Comparison of ENCODE assay signal across 13 mouse cellular contexts in genomic region chr2:106696372-106696771, GRCm38 (mm10). TPM values are rescaled to one million over a fixed set of nuclear protein-coding genes. Genes with fewer than 3 reads are reported as not detected.
DNase-seq lines count a peak whose midpoint lies in the region; ATAC-seq and TF ChIP-seq lines count a peak whose summit lies in the region.
"Had no signal": no experiment of that assay in that cellular context is flagged by ENCODE, and none has a peak within 500 bp of the region (broad histone marks: within the 10 kb centered on the region; RNA-seq: fewer than 3 reads in every experiment).

No protein-coding gene starts in this region.

- H3K36me3 ChIP-seq in heart, embryonic 14.5 days (ENCODE audit: control insufficient read depth, insufficient read depth, low read length): peaks cover 21% of the 10 kb centered on the region
- H3K36me3 ChIP-seq in heart, adult 2 months (ENCODE audit: control insufficient read depth, insufficient read depth, low read length): no peaks in the 10 kb centered on the region
- no peaks in the 10 kb centered on the region for H3K36me3 ChIP-seq in stomach, embryonic 14.5 days (ENCODE audit: control insufficient read depth, insufficient read depth, low read length)
- no peaks in the 10 kb centered on the region for H3K36me3 ChIP-seq in stomach, postnatal 0 days (ENCODE audit: control insufficient read depth, insufficient read depth, low read length)
- H3K36me3 ChIP-seq in limb, embryonic 13.5 days: peaks cover 22% of the 10 kb centered on the region

- peak overlapping the region; percentile 93 for H3K4me2 ChIP-seq in heart, embryonic 14.5 days (ENCODE audit: low read length)
- H3K4me2 ChIP-seq in stomach, embryonic 14.5 days (replicated peaks; ENCODE audit: low read depth, low read length): no peak overlapping the region
- H3K4me2 ChIP-seq in stomach, postnatal 0 days (replicated peaks; ENCODE audit: low read depth): no peak overlapping the region
- H3K4me2 ChIP-seq in limb, embryonic 13.5 days (replicated peaks): peak overlapping the region; percentile 96

- DNase-seq in heart, adult 2 months: no peak
- no peak for DNase-seq in stomach, postnatal 0 days (ENCODE audit: low spot score)
- no peak for DNase-seq in embryo, embryonic 10.5 days (ENCODE audit: low spot score)
- no peak for DNase-seq in left cerebral cortex, postnatal 14 days (ENCODE audit: low spot score in 2 of 2)
- DNase-seq in thymus, postnatal 25 days: no peak
- DNase-seq: adrenal gland, postnatal 14 days; cerebellum, adult 11-12 months; gastrocnemius, postnatal 10 days; layer of hippocampus, postnatal 36 days had no signal

- no peaks in the 10 kb centered on the region for H3K27me3 ChIP-seq in heart, embryonic 14.5 days (ENCODE audit: control insufficient read depth, insufficient read depth, low read length)
- no peaks in the 10 kb centered on the region for H3K27me3 ChIP-seq in heart, adult 2 months (ENCODE audit: control insufficient read depth, insufficient read depth, low read length)
- no peaks in the 10 kb centered on the region for H3K27me3 ChIP-seq in stomach, embryonic 14.5 days (ENCODE audit: control insufficient read depth, insufficient read depth, low read length)
- H3K27me3 ChIP-seq in stomach, postnatal 0 days (ENCODE audit: control insufficient read depth, insufficient read depth, low read length): no peaks in the 10 kb centered on the region; the same call in 1 of the 2 replicates
- no peaks in the 10 kb centered on the region for H3K27me3 ChIP-seq in limb, embryonic 13.5 days

- TF ChIP-seq EP300 in heart, adult 2 months (IDR thresholded peaks at IDR 0.05; ENCODE audit: insufficient read depth, low read depth, low read length): no peak
- TF ChIP-seq EP300 in stomach, postnatal 0 days (optimal IDR thresholded peaks at IDR 0.05): no peak

- H3K9me3 ChIP-seq in heart, embryonic 14.5 days (ENCODE audit: control insufficient read depth, low read length): no peaks in the 10 kb centered on the region
- no peaks in the 10 kb centered on the region for H3K9me3 ChIP-seq in stomach, embryonic 14.5 days (ENCODE audit: control insufficient read depth, low read depth, low read length)
- H3K9me3 ChIP-seq in stomach, postnatal 0 days (ENCODE audit: control insufficient read depth, low read length): no peaks in the 10 kb centered on the region
- no peaks in the 10 kb centered on the region for H3K9me3 ChIP-seq in limb, embryonic 13.5 days

- no peaks in the 10 kb centered on the region for H3K79me2 ChIP-seq in heart, adult 2 months (replicated peaks; ENCODE audit: control insufficient read depth, insufficient read depth, low read length)

- no peak for ATAC-seq in heart, embryonic 14.5 days (ENCODE audit: insufficient number of reproducible peaks, insufficient read depth, low FRiP score, low read depth)
- ATAC-seq in stomach, embryonic 14.5 days (ENCODE audit: insufficient number of reproducible peaks, insufficient read depth, low FRiP score, low read depth): no peak
- no peak for ATAC-seq in stomach, postnatal 0 days (ENCODE audit: low FRiP score, low TSS enrichment)
- no peak for ATAC-seq in limb, embryonic 13.5 days (ENCODE audit: low FRiP score, low read depth)

- H3K27ac ChIP-seq in heart, embryonic 14.5 days (replicated peaks in 1 of 2; ENCODE audit: control insufficient read depth in 1 of 2, insufficient read depth in 1 of 2, low read depth in 2 of 2, low read length in 2 of 2): no peak overlapping the region; a peak in 1 of 4 replicates
- H3K27ac ChIP-seq in heart, adult 2 months: no peak overlapping the region
- H3K27ac ChIP-seq in stomach, embryonic 14.5 days (ENCODE audit: low read length): no peak overlapping the region
- H3K27ac ChIP-seq in stomach, postnatal 0 days (replicated peaks): no peak overlapping the region
- no peak overlapping the region for H3K27ac ChIP-seq in limb, embryonic 13.5 days

- WGBS in heart, embryonic 14.5 days: 62% methylated on average over 8 of the region's 8 CpGs
- WGBS in heart, adult 2 months: 89% methylated on average over 8 of the region's 8 CpGs
- WGBS in stomach, embryonic 14.5 days: 86% methylated on average over 8 of the region's 8 CpGs
- 86% methylated on average over 8 of the region's 8 CpGs for WGBS in stomach, postnatal 0 days
- 83% methylated on average over 8 of the region's 8 CpGs for WGBS in limb, embryonic 13.5 days

- TF ChIP-seq POLR2A in heart, adult 2 months (IDR thresholded peaks at IDR 0.05; ENCODE audit: insufficient read depth, low read depth, low read length): no peak

- intact Hi-C loops in heart, adult 2 months (cut with DNase I): loop anchor here (5.0 to 10.0 kb wide), 2 partner anchors 36 to 148 kb away; no protein-coding TSS in a partner anchor
- intact Hi-C loops in left cerebral cortex, postnatal 14 days (cut with DNase I): loop anchor here (5.0 to 10.0 kb wide), 3 partner anchors 181 to 342 kb away; no protein-coding TSS in a partner anchor

- peak overlapping the region; percentile 95 for H3K9ac ChIP-seq in heart, embryonic 14.5 days (ENCODE audit: low read length)
- no peak overlapping the region for H3K9ac ChIP-seq in heart, adult 2 months (ENCODE audit: low read depth, low read length)
- H3K9ac ChIP-seq in stomach, embryonic 14.5 days (replicated peaks; ENCODE audit: low read depth, low read length): no peak overlapping the region
- no peak overlapping the region for H3K9ac ChIP-seq in stomach, postnatal 0 days (ENCODE audit: low read length)
- peak overlapping the region; percentile 97 for H3K9ac ChIP-seq in limb, embryonic 13.5 days

- peaks cover 0 to 6% of the 10 kb centered on the region in 2 experiments; a peak in 1 of 4 replicates for H3K4me1 ChIP-seq in heart, embryonic 14.5 days (ENCODE audit: control insufficient read depth in 2 of 2, insufficient read depth in 2 of 2, low read length in 2 of 2)
- H3K4me1 ChIP-seq in heart, adult 2 months (ENCODE audit: control insufficient read depth, insufficient read depth, low read length): no peaks in the 10 kb centered on the region
- peaks cover 15% of the 10 kb centered on the region; the same call in 1 of the 2 replicates for H3K4me1 ChIP-seq in stomach, embryonic 14.5 days (ENCODE audit: control insufficient read depth, insufficient read depth, low read length)
- no peaks in the 10 kb centered on the region; the same call in 1 of the 2 replicates for H3K4me1 ChIP-seq in stomach, postnatal 0 days (replicated peaks; ENCODE audit: control insufficient read depth, insufficient read depth)
- peaks cover 39% of the 10 kb centered on the region for H3K4me1 ChIP-seq in limb, embryonic 13.5 days

- no peak for TF ChIP-seq CTCF in heart, adult 2 months (IDR thresholded peaks at IDR 0.05)
- no peak for TF ChIP-seq CTCF in stomach, postnatal 0 days (IDR thresholded peaks at IDR 0.05; ENCODE audit: low read depth)

- H3K4me3 ChIP-seq in heart, embryonic 14.5 days (ENCODE audit: control insufficient read depth in 1 of 2, insufficient read depth in 1 of 2, low read depth in 1 of 2, low read length in 2 of 2): peak overlapping the region; percentile 14 to 78; a peak in 2 of 4 replicates
- H3K4me3 ChIP-seq in heart, adult 2 months: no peak overlapping the region
- peak overlapping the region; percentile 82; the same call in 1 of the 2 replicates for H3K4me3 ChIP-seq in stomach, embryonic 14.5 days (ENCODE audit: low read depth, low read length)
- H3K4me3 ChIP-seq in stomach, postnatal 0 days (ENCODE audit: low read depth, low read length): no peak overlapping the region
- peak overlapping the region; percentile 85 for H3K4me3 ChIP-seq in limb, embryonic 13.5 days

RNA-seq across cellular contexts. Expression of gene Mpped2, which starts 3.3 kb away (rescaled TPM):
- 66.4 and 68.7 TPM in 2 replicates for polyA plus RNA-seq in heart, embryonic 14.5 days (2014; fragmentation: Nextera tagmentation; extraction: Ambion mirVana)
- 10 to 100 TPM; 20.7 to 23.7 TPM for total RNA-seq in heart, adult 2 months (2021)
- 8.0 and 15.2 TPM in 2 replicates for polyA plus RNA-seq in heart, adult 2 months (2012; rRNA removed)
- polyA plus RNA-seq in stomach, embryonic 14.5 days (2014; fragmentation: Nextera tagmentation; extraction: Ambion mirVana): 45.7 and 52.9 TPM in 2 replicates
- 5.8 and 6.6 TPM in 2 replicates for polyA plus RNA-seq in stomach, postnatal 0 days (2015; fragmentation: Nextera tagmentation; extraction: Ambion mirVana)
- polyA plus RNA-seq in limb, embryonic 13.5 days (2015; fragmentation: Nextera tagmentation; extraction: Ambion mirVana): 130 and 135 TPM in 2 replicates
- 10 to 100 TPM; 44.3 to 44.5 TPM for total RNA-seq in left cerebral cortex, postnatal 14 days (2021)
- polyA plus RNA-seq: C2C12 had no signal

Comparison
In these comparisons a context has a peak if more than half of its experiments do, and no peak if none do; other contexts are left out.
1. H3K4me3 ChIP-seq: peak in heart, embryonic 14.5 days (2 of 2), stomach, embryonic 14.5 days (single experiment) and limb, embryonic 13.5 days (single experiment); none in heart, adult 2 months (single experiment) and stomach, postnatal 0 days (single experiment).
2. H3K9ac ChIP-seq: peak in heart, embryonic 14.5 days (single experiment) and limb, embryonic 13.5 days (single experiment); none in heart, adult 2 months (single experiment), stomach, embryonic 14.5 days (single experiment) and stomach, postnatal 0 days (single experiment).
3. H3K4me2 ChIP-seq: peak in heart, embryonic 14.5 days (single experiment) and limb, embryonic 13.5 days (single experiment); none in stomach, embryonic 14.5 days (single experiment) and stomach, postnatal 0 days (single experiment).